Mouse (Mus musculus) Patski (cell line): Measurements from ENCODE around the gene Slc25a18. TPM values are rescaled to one million over a fixed set of nuclear protein-coding genes. Genes with fewer than 3 reads are reported as not detected.

Experiments
- ATAC-seq: fragments of 100-300 bp; one replicate; pipeline ENCODE4 v1.8.0; 2021
- CTCF ChIA-PET: fragments of 350-600 bp; sonication (Branson Sonifier 250); formaldehyde crosslinking; loops from one replicate; lab custom pipeline; 2022; ENCODE audit warnings: inconsistent platforms; lab: Charles Lee
- POLR2A ChIA-PET: fragments of 350-600 bp; sonication (Branson Sonifier 250); formaldehyde crosslinking; loops from one replicate; lab custom pipeline; 2022; ENCODE audit warnings: antibody characterized with exemption, inconsistent platforms; lab: Charles Lee
- DNase-seq: peaks from one replicate; pipeline ENCODE4 v3.0.0-alpha.2; 2011; ENCODE audit warnings: low read depth, low spot score
- H3K27me3 ChIP-seq: fragments of 371-371 bp; one replicate; pipeline ENCODE4 v1.5.1; 2021
- CTCF ChIP-seq: fragments of 100-300 bp; IDR thresholded peaks from one replicate; pipeline ENCODE4 v1.5.1; 2021
- in situ Hi-C: fragments of 300-500 bp; cut with MboI; formaldehyde crosslinking; loops from 3 replicates; pipeline ENCODE4 v1.11.1; 2018; ENCODE audit warnings: low pct_unique_long_range_greater_than_20kb, mixed read lengths
- polyA plus RNA-seq: library from polyadenylated mRNA; unstranded; gene quantifications from one replicate; pipeline ENCODE4 v1.2.3, GENCODE M21; 2021

The Slc25a18 gene
- polyA plus RNA-seq, 1 experiment from 2014 or later = 0.19 TPM

DNA sequence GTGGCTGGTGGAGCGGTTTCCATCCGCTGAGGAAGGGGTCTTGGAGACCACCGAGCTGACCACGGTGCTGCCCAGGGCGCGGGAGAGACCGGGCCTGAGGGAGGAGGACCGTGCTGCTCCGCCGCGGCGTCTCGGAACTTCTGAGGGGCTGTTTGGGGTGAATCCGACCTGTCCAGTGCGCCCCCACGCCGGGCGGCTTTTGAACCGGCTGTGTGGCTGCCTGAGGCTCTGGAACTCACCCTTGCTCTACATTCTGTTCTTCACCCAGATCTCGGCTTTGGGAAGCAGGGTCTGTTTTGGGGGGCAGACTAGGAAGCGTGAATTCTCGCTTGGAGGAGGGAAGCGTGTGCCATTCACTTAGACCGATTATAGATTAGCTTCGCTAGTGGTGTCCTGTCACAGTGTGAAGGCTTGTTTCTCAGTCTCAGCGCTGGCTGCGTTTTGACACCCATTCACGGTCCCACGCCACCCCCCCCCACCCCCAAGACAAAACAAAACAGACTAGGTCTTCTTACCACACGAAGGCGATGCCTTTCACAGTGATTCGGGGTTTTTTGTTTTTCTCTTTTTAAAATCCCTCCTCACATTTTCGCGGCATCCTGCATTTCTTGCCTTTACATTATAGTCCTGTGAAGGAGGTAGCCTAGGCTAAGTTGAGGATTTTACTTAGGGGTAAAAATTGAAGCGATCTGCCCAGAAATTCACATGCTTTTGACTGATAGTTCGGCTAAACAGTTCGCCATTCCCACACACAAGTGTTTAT is 63.2 kb downstream of the Slc25a18 start:
- no peak for DNase-seq
- ChIA-PET POLR2A (no interaction called here), CTCF (no interaction called here)
- no peaks in the 10 kb centered on the region for H3K27me3 ChIP-seq
- in situ Hi-C loops = no loop called here
- peak; percentile 52 for ATAC-seq
- TF ChIP-seq CTCF = no peak

DNA sequence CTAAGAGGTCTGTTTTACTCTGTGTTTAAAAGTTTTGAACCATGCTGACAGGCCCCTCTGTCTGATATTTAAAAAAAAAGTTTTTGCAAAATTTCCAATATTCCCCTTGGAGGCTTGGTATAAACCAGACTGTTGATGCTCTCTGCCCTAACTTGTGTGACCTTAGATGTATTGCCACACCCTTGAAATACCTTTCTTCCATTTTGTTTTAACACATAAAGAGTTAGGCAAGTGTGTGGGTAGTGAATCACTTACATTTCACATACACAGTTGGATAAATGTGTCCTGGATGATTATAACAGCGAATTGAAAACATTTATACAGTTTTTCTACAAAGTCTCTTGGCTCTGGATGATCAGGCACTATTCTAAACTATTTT is 63.8 kb downstream of the Slc25a18 start:
- in situ Hi-C loops = no loop called here
- no peak for TF ChIP-seq CTCF
- H3K27me3 ChIP-seq = no peaks in the 10 kb centered on the region

DNA sequence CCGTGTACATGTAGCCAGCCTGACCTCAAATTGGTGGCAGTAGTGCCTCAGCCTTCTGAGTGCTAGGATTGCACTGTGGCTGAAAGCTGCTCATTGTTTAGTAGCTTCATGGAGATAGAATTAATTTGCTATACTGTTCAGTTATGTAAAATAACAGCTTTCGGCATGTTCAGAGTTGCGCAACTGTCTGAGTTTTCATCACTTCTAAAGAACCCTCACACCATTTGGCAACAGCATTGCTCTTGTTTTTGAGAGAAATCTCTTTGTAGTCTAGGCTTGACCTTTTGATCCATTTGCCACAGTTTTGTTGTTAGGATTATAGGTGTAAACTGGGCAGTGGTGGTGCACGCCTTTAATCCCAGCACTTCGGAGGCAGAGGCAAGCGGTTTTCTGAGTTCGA is 66.9 kb downstream of the Slc25a18 start:
- ChIA-PET POLR2A (no interaction called here), CTCF (no interaction called here)
- DNase-seq (no peak), ATAC-seq (no peak)
- in situ Hi-C loops = no loop called here
- no peak for TF ChIP-seq CTCF
- no peaks in the 10 kb centered on the region for H3K27me3 ChIP-seq

More for the DNA sequence above, 63.8 kb downstream of the Slc25a18 start:
- ATAC-seq = no peak
- ChIA-PET POLR2A (no interaction called here), CTCF (no interaction called here)
- no peak for DNase-seq

DNA sequence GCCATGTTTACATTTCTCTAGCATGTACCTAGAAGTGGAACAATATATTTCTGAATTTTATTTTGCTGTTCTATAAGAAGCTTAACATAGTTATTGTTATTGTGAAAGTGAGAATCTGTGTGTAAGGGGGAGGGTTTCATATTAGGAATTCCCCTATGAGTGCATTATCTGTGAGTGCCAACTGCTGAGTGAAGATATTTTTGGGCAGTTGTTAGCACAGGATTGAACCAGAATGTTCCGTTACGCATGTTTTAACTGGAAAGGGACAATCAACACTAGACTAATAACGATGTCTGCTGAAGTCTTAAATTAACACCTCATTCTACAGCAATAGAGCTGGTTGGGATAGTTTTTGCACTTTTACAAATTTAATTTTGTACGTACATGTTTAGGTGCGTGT is 68.4 kb downstream of the Slc25a18 start:
- ChIA-PET POLR2A (interaction anchor here (0.6 kb wide), 1 partner anchor 127 kb away, joined by 6 read pairs; no protein-coding TSS in a partner anchor), CTCF (no interaction called here)
- no peaks in the 10 kb centered on the region for H3K27me3 ChIP-seq
- TF ChIP-seq CTCF = no peak
- DNase-seq (no peak), ATAC-seq (no peak)
- in situ Hi-C loops = no loop called here

Other genes with a start within 250 kb of the Slc25a18 start
- gene Hdhd5, start 242.3 kb upstream of the Slc25a18 start, polyA plus RNA-seq = 26.6 TPM
- gene Cecr2, start 107.2 kb upstream of the Slc25a18 start, polyA plus RNA-seq = 2.7 TPM
- 382 TPM for gene Atp6v1e1, start 49.2 kb downstream of the Slc25a18 start, polyA plus RNA-seq
- 30.6 TPM for gene Bcl2l13, start 62.6 kb downstream of the Slc25a18 start, polyA plus RNA-seq
- 58.5 TPM for gene Bid, start 143.3 kb downstream of the Slc25a18 start, polyA plus RNA-seq